Mouse (Mus musculus): ENCODE measurements around the gene 4930503E14Rik. TPM values are rescaled to one million over a fixed set of nuclear protein-coding genes. Genes with fewer than 3 reads are reported as not detected.
"Not testable (repeated sequence)": the region's sequence is repeated elsewhere in the genome, so short reads cannot be mapped to it uniquely, and the experiment has no call there.

The 4930503E14Rik gene
- not detected for total RNA-seq (2021)

DNA sequence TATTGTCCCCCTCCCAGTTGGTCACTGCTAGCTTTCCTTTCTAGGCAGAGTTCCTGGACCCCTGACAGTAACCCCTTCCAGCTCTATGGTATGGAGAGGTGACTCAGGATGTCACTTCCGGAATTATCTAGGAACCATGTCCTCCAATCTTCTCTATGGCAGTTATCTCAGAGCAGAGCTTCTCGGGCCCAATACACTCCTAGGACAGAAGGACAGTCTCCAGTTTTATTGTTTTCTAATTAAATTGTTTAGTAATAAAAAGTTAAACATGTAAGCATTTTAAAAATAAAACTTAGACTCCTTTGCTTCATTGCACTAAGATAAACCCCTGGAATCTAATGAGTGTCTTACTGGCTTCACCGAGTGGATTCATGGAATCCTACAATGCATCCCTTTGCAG, at the start of gene 4930503E14Rik:
Gene 4930503E14Rik, minus strand, starts transcription at position 101 of the 400 bp plus-strand sequence.
- intact Hi-C loops (cut with DNase I); DNase-seq: not testable (repeated sequence)

DNA sequence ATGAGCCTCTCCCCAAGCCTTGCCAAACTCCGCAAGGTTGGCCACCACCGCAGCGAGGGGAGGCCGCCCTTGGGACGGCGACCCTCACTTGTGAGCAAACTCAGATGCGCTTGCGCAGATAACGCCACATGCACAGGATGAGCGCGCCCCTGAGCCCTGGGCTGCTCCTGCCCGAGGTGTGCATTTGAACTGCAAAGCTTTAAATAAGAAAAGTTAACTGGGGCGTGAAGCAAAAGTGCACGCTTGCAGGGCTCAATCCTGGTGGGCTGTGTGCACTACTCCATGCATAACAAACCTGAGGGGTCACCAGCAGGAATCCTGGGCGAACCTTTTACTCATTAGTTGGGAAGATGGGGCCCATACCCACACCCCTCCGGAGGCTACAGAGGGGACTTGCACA, 35.0 kb upstream of the 4930503E14Rik start:
- no peak for DNase-seq
- intact Hi-C loops (cut with DNase I) = no loop called here

DNA sequence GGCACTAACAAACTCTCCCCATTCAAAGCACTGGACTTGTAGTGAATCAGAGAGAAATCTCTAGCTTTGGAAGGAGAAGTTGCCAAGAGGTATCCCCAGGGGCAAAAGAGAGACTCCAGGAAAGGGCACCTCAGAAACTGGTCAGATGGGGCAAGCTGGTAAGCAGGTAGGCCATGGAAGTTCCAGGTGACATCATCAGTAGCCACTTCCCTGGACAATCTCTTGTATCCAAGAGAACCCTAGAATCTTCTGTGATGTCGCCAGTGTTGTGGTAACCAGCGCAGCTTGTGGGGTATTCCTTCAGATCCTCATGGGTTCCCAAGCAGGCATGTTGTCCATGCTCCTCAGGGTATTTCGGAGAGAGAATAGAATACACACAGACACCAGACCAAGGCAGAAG, 15.7 kb downstream of the 4930503E14Rik start, which contains the start of gene Gm8212:
Gene Gm8212, plus strand, starts transcription at position 301 of the 400 bp plus-strand sequence.
- intact Hi-C loops (cut with DNase I); DNase-seq: not testable (repeated sequence)

DNA sequence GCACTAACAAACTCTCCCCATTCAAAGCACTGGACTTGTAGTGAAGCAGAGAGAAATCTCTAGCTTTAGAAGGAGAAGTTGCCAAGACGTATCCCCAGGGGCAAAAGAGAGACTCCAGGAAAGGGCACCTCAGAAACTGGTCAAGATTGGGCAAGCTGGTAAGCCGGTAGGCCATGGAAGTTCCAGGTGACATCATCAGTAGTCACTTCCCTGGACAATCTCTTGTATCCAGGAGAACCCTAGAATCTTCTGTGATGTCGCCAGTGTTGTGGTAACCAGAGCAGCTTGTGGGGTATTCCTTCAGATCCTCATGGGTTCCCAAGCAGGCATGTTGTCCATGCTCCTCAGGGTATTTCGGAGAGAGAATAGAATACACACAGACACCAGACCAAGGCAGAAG, 89.5 kb downstream of the 4930503E14Rik start, which contains the start of gene Gm3327:
Gene Gm3327, plus strand, starts transcription at position 301 of the 400 bp plus-strand sequence.
- intact Hi-C loops (cut with DNase I) = not testable (repeated sequence)

More for the DNA sequence above, 89.5 kb downstream of the 4930503E14Rik start, which contains the start of gene Gm3327:
- DNase-seq = not testable (repeated sequence)

Other genes with a start within 250 kb of the 4930503E14Rik start
- not detected for gene Ang6, start 211.0 kb downstream of the 4930503E14Rik start, total RNA-seq (2021)
- under 1 TPM in 1 of 2 experiments, not detected in 1; 0.89 TPM for gene Ear2, start 110.6 kb downstream of the 4930503E14Rik start, total RNA-seq (2021)
- not detected for gene Gm3327, start 89.4 kb downstream of the 4930503E14Rik start, total RNA-seq (2021)
- gene Gm8212, start 15.6 kb downstream of the 4930503E14Rik start, total RNA-seq (2021) = not detected
- gene Gm8220, start 72.3 kb upstream of the 4930503E14Rik start, total RNA-seq (2021) = not detected
- not detected for gene Gm5930, start 125.3 kb upstream of the 4930503E14Rik start, total RNA-seq (2021)
- gene Gm8229, start 152.1 kb upstream of the 4930503E14Rik start, total RNA-seq (2021) = not detected
- gene Gm3371, start 197.4 kb upstream of the 4930503E14Rik start, total RNA-seq (2021) = not detected
- not detected for gene Gm8232, start 220.4 kb upstream of the 4930503E14Rik start, total RNA-seq (2021)